Mouse (Mus musculus): ENCODE data around the gene Tldc1.

Tldc1 gene

DNA sequence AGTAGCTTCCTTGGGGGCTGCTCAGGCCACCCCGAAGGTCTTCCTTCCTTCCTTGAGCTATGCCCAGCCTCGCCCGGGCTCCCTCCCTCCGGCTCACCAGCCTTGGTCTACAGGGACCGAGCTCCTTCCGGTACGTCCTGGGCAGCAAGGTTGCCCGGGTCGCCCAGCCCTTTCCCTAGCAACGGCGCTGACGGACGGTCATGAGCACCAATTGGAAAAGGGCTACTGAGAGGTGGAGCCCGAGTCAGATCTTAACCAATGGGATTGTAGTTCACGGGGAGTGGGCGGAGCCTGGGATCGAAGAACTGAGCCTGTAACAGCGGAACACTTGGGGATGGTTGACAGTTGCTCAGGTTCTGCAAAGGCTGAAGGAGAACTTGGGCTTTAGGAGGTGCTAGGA is at the start of gene Tldc1:
Tldc1 (minus strand) TSS at position 154 of the 400 bp plus-strand sequence.
- DNase-seq (ENCODE audit: low read depth, low spot score) = peak; percentile 97

DNA sequence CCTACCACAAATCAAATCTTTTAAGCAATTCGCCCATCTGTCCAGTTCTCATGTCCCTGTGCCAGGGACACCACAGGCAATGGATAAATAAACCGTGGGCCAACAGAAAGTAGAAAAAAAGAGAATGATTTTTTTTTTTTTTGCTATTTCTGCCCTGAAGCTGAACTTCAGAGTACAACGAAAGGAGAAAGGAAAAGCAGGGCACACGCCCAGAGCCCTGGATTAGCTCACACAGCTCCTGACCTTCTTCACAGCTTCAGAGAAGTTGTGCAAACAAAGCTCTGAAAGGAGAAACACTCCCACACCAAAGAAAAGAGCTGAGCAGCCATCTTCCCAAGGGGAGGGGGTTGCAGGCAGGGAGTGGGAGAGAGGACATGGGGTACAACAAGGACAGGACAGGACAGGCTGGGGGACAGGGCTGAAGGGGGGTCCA is 49.5 kb upstream of the Tldc1 start:
- no peak for DNase-seq (ENCODE audit: low read depth, low spot score)

DNA sequence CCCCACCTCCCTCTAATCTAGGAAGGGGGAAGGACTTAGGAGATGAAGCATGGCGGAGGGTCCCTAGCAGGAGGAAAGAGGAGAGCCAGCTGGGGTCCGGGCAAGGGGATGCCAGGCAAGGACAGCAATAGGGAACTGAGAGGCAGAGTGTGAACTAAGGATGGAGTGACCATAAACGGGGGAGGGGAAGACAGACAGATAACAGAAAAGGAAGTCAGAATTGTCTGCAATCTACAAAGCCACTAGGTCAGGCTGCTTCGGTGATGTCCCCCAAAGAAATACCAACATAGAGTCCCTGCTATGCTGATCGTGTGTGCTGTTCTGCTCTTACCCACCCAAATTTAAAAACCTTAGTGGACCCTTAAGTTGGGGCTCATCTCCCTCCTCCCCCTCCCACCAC is 48.8 kb upstream of the Tldc1 start:
- DNase-seq (ENCODE audit: low read depth, low spot score) = no peak

DNA sequence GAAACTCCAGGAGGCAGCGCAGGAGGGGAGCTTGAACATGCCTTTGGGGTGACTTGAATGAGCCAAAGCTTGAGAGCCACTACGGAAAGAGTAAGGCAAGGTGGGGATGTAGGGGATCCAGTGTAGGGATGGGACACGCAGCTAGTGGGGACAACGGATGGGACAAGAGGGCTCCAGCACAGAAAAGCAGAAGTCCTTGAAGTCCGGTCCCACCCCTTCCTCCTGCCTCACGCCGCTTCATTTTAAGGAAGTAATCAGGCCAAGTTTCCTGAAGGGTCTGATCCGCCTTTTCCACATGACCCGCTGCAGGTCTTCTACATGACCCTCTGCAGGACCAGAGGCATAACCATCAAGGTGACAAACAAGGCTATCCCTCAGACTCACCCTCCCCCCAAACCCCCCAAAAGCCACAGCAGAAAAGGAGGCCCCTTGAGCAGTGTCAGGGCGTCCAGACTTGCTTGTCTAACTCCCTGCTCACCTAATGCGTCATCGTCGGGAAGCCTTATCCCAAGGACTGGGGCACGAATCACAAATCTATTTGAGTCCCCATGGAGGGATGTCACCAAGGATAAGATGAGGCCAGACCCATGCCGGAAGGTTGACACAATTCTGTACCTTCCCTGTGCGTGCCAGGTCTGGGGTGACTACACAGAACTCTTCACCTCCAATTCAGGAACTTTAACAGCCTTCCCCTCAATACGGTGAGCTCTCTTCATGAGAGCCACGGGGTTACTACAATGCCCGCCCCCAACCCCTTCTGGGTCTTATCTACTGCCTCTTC is 47.9 kb upstream of the Tldc1 start:
- DNase-seq (ENCODE audit: low read depth, low spot score) = no peak

DNA sequence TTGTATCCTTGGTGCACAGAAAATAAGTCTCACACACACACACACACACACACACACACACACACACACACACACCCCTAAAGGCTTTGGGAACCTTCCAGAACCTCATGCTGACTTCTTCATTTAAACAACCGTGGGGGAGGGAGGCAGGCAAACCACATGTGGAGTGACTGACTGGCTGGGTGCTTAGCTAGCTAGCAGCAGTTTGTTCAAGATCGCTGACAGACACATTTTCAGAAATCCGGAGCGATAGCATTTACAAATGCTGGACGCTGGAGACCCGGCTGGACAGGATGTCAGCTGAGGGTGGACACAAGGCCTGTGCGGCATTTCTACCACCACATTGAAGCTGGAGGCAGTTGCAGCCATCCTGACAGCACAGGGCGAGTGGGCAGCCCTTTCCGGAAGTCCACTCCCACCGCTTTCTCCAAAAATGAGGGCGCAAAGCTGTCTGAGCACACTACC is 46.6 kb upstream of the Tldc1 start:
- peak; percentile 50 for DNase-seq (ENCODE audit: low read depth, low spot score)

DNA sequence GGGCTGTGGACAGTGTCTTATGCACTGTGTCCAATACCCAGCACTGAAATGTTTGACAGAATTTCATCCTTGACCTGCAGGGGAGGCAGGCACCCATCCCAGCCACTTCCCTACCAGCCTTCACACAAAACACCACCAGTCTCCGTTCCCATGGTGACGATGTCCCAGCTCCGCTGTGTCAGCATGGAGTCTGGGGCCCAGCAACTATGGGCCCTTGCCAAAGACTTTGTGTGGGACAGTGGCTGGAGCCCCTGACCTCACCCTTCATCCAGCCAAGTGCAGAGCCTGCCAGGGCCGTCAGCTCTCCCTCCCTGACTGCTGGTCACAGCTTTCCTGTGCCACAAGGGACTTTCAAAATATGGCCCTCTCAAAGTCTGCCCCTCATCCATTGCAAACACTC is 45.9 kb upstream of the Tldc1 start:
- no peak for DNase-seq (ENCODE audit: low read depth, low spot score)

DNA sequence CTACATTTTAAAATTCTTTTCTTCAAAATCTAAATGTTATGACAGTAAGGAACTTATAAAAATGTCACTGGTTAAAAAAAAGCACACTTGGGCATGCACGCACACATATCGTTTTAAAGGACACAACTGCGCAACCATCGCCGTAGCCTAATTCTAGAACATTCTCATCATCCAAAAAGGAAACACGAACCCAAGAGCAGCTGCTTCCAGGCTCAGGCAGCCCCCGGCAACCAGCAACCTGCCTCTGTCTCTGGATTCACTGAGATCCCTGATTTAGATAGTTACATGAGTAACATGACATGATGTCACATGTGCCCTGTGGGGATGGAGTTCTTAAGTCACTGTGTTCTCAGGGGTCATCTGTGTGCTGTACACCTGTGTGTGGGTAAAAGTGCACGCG is 45.1 kb upstream of the Tldc1 start:
- DNase-seq (ENCODE audit: low read depth, low spot score) = no peak

DNA sequence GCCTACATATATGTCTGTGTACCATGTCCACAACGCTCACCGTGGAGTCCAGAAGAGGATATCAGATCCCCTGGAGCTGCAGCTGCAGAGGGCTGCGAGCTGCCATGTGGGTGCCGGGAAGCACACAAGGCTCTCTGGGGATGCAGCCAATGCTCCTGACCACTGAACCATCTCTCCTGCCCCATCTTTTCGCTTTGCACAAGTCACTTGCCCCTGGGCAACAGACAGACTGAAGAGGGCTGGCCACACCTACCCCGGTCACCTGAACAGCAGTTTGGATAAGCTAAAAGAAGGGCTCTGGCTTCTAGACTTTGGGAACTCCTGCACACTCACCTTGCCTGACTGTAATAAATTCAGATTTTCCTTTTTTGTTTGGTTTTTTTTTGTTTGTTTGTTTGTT is 43.5 kb upstream of the Tldc1 start:
- DNase-seq (ENCODE audit: low read depth, low spot score) = no peak

DNA sequence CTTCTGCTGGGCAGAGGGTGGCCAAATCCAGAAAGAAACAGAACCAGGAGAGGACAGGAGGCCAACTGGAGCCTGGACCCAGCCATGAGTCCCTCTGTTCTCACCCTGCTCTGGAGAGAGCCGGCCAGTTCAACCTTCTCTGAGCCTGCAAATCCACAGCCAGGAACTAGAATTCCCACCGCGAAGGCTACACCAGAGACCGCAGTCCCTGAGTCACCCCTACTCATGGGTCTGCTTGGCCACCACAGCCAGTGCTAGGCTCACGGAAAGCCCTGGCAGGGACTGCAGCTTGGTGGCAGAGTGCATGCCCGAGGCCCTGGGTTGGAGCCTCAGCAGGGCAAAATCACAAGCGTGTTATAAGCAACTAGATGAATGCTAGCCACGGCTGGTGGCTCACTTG is 41.8 kb upstream of the Tldc1 start:
- DNase-seq (ENCODE audit: low read depth, low spot score) = no peak

DNA sequence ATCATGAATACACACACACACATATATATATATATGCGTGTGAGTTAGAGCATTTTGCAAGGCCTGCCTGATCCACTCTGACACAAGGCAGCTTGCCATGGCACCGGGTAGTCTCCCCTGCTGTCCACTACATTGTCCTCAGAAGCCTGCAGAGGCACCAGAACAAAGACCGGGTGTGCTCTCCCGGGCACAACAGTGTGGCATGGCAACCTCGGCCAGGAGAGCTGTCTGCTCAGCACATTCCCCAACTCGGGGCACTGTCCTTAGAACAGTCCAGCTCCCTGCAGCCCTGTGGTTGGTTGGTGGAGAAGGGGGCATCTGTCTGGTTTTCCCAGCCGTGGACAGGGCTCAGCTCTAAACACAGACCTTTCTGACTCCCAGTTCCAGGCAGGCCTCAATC is 41.1 kb upstream of the Tldc1 start:
- no peak for DNase-seq (ENCODE audit: low read depth, low spot score)

DNA sequence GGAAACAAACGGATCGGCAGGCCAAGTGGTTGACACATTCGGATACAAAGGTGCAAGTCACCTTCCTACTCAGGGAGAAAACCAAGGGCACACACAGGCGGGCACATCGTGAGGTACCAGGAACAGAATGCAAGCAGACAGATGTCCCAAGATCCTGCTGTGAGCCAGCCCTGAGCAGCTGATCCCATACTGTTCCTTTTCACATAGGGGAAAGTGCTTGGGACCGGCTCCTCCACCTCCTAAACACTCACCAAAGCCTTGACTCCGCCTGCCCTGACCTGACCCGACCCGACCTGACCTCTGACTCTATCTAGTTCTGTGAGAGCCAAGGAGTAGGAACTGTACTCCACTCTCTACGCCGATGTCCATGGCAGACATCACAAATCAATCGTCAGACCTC is 39.2 kb upstream of the Tldc1 start:
- no peak for DNase-seq (ENCODE audit: low read depth, low spot score)

DNA sequence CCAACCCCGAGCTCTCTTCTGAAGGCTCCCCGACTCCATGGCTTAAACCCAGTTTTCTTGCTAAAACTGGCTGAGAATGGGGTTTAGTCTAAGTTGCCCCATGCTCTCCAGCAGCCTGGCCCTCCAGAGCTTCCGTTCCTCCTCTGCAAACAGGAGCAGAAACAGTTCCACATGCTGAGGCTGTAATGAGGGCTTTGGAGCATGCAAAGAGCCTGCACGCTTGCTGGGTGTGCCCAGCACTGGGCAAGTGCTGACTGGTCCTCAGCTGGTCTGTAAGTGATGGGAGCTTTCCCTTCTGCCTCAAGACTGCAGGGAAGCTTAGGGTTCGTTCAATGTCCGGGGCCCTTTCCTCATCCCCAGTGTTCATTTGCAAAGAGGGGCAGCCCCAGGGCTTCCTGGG is 38.0 kb upstream of the Tldc1 start:
- no peak for DNase-seq (ENCODE audit: low read depth, low spot score)

DNA sequence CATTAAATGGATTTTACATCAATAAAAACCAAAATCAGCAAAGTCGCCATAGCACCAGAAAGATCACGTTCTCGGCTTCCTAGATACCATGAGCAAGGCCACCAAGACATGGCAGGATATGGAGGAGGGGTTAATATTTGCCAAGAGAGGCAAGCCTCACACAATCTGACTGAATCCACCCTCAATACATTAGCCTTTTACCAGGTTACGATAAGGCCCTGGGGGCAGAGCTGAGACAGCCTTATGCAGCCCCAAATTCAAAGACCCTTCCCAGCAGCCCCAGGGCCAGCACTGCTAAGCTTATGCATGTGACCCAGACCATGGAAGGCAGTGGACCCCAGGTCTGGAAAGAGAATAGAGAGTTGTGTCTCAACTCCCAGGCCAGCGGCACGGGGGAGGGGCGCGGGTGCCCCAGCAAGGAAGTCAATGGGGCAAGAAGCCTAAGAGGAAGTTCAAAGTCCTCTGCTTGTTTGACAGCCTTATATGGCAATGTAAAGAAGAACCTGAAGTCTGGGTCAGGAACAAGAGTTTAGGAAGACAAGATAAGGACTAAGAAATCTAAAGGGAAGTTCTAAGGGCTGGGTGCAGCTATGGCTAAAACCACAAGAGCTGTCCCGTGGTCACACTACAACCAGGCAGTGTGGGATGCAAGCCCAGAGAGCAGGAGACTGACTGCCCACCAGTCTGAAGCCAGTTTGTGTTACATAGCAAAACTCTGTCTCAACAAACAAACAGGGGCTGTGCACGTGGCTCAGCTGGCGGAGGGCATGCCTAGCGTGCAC is 34.6 kb upstream of the Tldc1 start:
- peak; percentile 68 for DNase-seq (ENCODE audit: low read depth, low spot score)

DNA sequence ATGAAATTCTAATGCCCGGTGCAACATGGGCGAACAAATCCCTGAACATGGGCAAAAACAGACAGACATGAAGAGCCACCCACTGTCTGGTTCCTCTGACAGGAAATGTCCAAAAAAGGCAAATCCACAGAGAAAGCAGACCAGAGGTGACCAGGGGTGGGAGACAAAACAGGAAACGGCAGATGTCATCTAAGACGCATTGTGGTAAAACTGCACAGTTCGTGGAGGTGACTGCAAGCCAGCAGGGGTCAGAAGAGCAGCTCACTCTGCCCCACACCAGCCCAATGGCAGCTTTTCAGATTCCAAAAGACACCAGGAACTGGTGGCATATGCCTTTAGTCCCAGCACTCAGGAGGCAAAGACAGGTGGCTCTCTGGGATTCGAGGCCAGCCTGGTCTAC is 33.7 kb upstream of the Tldc1 start:
- DNase-seq (ENCODE audit: low read depth, low spot score) = peak; percentile 82

DNA sequence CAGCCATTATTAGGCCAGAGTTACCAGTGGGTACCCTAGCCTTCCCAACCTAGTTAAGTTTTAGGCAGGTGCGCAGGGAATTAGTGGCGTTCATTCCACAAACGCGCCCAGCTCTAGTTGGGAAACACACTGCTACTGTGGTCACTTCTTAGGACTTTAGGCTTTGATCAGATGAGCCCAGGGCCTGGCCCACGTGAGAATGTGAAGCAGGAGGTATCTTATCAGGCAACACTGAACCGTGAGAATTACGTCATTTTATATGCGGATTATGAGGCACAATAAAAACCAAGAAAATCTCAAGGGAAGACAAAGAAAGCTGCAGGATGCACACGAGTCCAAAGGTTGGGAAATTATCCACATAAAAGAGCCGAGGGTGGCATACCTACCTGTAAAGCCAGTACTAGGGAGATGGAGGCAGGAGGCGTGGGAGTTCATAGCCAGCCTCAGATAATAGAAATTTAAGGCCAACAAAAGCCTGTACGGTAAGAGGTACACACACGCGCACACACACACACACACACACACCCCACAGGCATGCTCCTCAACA is 32.8 kb upstream of the Tldc1 start:
- DNase-seq (ENCODE audit: low read depth, low spot score) = no peak

DNA sequence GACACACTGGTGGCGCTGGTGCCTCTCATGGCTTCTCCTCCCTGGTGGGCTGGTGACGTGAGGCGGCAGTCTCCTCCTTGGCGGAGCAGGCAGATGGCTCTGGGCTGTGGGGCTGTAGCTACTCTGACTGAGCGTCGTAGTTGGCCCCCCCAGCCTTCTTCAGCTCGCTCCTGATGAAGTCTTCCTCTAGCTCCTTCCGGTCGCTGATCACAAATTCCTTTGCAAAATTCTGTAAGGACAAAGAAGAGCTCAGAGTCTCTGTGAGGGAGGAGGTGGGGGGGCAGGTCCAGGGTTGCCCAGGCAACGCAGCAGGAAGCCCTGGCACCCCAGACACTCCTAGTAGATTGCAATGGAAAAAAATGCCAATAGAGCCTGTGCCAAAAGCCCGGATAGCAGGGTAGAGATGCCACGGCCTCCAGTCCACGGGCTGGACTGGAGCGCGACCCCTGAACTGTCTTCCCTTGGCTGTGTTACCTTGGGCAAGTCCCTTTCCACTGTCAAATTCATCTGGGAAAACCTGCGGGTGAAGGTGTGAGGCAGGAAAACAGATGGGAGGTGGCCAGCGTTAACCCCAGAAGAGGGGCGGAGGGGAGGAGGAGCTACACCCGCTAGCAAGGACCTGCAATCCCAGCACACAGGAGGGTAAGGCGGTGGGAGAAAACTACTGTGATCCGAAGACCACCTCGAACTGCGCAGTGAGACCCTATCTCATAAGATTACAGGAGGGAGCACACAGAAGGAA is 32.1 kb upstream of the Tldc1 start:
- DNase-seq (ENCODE audit: low read depth, low spot score) = no peak

DNA sequence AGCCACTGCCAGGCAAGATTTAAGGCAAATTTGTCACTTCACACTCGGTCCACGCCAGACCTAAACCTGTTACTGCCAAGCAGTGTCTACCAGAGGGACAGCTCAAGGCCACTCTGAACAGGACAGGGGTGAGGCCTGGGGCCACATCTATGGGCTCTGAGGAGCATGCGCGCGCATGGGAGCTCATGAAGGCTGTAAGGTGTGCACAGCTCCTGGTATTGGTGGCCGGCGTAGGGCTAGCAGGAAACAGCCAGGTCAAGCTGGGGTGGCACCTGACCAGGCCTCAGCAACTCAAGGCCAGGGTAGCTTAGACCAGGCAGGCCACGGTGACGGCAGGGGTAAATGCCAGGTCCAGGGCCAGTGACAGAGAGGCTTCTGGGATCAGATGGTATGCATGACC is 31.4 kb upstream of the Tldc1 start:
- DNase-seq (ENCODE audit: low read depth, low spot score) = no peak

DNA sequence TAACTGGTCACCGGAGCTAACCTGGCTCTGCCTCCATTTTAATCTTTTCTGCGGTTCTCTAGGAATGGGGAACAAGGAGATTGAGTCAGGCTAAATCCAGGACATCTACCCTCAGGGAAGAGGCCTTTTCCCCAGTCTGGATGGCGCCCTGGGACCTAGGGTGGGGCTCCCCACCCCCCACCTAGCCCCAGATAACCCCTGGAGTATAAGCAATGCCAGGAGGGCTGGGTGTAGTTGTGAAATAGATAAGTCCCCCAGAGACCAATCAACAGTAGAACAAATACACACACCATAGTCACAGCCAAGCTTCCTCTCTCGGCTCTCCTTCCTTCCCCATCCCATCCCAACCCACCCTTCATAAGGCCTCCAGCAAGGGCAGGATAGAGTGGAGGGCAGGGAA is 29.5 kb upstream of the Tldc1 start:
- DNase-seq (ENCODE audit: low read depth, low spot score) = no peak

DNA sequence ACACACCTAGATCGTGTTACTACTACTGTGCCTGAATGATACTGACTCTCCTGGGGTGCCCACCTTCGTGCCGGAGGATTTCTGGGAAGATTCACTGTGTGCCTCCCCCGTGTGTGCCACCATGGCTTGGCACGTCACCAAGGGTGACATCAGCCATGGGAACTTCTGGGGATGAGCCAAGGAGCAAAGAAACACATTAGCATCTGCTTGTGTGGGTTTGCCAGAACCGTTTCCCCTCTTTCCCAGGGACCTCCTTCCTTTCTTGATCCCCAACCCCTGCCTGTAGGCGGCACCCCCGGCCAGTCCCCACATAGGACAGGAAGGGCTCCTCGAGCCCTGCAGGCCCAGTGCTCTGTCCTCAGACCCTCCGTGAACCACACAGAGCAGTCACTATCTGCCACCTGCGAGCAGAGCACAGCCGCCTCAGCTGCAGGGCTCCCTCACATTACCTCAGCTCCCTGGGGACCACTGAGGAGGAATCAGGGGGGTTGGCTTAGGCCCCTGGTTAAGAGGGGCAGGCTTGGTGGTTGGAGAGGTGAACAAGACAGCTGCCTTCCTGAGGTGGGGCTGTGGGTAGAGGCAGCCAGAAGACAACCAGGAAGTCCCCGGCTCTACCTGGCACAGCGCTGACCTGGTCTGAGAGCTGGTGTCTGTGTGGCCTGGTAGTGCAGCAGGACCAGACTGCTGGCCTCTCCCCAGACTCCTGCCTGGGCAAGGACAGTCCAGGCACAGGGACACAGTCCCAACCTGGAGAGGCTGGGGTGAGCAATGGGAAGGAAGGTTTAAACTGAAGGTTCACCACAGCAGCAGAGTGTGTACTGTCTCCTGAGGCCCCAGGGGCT is 28.4 kb upstream of the Tldc1 start:
- DNase-seq (ENCODE audit: low read depth, low spot score) = peak; percentile 29

DNA sequence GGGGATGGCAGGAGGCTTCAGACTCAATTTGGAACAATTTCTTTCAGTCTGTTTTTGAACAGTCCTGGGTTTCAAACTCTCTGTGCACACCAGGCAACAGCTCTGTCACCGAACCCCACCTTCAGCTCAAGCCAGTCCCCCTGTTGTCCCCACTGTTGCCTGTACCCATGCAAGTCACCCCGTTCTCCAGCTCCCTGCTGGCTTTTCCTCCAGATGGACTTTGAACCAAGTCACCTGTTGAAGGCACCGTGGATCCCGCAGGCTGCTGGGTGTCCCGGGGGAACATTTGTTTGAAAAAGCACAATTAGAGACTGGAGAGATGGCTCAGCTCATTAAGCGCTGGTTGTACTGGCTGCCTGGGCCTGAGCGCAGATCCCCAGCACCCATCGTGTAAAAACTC is 27.1 kb upstream of the Tldc1 start:
- DNase-seq (ENCODE audit: low read depth, low spot score) = no peak

DNA sequence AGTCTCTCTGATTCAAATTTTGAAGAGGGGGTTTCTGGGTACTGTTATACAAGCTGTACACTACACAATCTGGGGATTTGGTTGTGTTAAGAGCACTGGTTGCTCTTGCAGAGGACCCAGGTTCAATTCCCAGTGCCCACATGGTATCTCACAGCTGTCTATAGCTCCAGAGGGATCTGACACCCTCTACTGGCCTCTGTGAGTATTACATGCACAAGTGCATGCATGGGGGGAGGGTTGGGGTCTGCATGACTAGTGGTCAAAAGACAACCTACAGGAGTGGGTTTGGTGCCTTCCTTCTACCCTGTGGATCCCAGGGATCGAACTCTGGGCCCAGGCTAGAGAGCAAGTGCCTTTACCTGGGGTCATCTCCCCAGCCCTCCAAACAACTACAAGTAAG is 24.4 kb upstream of the Tldc1 start:
- no peak for DNase-seq (ENCODE audit: low read depth, low spot score)
